Mouse (Mus musculus) brain, embryonic 14.5 days (tissue): ENCODE results near the gene Ksr2. TPM values are rescaled to one million over a fixed set of nuclear protein-coding genes. Genes with fewer than 3 reads are reported as not detected.

ENCODE experiments used
- DNase-seq: peaks from one replicate; pipeline ENCODE4 v3.0.0-alpha.2; 2011; ENCODE audit warnings: low read depth
- CTCF ChIP-seq: fragments of 200-500 bp; IDR thresholded peaks from 2 replicates; pipeline ENCODE4 v1.5.1; 2012; ENCODE audit warnings: inconsistent platforms, mild to moderate bottlenecking, moderate library complexity, borderline replicate concordance; ENCODE audit not compliant: insufficient read depth, insufficient read length; ENCODE audit errors: extremely low read depth
- POLR2A ChIP-seq: fragments of 200-500 bp; IDR thresholded peaks from 2 replicates; pipeline ENCODE4 v1.6.1; 2012; ENCODE audit warnings: mild to moderate bottlenecking, inconsistent platforms, borderline replicate concordance; ENCODE audit not compliant: poor library complexity, insufficient read depth, insufficient read length, severe bottlenecking; ENCODE audit errors: extremely low read depth
- polyA plus RNA-seq: library from polyadenylated mRNA; depleted of rRNA; stranded (reverse); fragments of >200 nt; gene quantifications from 2 replicates; pipeline ENCODE4 v1.2.3, GENCODE M21; 2012; rRNA removed

Gene Ksr2
- polyA plus RNA-seq, 1 experiment: 6.4 TPM

DNA sequence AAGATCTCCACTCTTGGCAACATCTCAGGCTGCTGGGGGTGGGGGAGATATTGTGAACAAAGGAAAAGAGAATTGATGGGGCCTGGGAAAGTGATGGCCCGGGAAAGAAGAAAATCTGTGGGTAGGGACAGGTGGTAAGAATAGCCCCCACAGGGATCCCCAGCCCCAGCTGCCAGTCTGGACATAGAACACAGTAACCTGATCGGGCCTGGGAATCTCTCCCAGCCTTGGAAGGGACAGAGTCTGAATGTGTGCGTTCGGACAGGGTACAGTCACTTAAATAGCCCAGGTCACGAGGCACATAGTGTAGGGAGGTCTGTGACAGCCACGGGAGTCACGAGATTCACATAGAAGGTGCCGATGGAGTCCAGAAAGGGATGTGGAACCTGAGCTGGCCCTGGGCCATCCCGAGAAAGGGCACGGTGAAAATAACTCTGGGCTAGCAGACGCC, 388.3 kb downstream of the Ksr2 start:
- TF ChIP-seq CTCF: no peak
- no peak for TF ChIP-seq POLR2A
- no peak for DNase-seq

DNA sequence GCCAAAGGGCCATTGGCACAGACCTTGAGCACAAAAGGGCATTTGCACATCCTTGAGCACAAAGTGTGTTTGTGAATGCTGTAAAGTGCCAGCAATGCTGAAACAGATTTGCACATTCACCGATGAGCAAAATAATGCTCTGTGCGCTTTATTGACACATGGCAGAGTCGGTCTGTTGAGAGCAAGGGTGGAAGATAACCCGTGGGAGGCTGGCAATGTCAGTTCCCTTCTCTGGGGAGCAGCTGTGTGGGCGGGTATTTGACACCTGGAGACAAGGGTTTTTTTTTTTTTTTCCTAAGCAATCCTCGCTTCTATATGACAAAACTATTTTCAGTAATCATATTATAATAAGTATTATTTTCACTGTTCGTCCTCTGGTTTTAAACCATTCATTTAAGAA, 389.8 kb downstream of the Ksr2 start:
- no peak for DNase-seq
- TF ChIP-seq CTCF (no peak), POLR2A (no peak)

DNA sequence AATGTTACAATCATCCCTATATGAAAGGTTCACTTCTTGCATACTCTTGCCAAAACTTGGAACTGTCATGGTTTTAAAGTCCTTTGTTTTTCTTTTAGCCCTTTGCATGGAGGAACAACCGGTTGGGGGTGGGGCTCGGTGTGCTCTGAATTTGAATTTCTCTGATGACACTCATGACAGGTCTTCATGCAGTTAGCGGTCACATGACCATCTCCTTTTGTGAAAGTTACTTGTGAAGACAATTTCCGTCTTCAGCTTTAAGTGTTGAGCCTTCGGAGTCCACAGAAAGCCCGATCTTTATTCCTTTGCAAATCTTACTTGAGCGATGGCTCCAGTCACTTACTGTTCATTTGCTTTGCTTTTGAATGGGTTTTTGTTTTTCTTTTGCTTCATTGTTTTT, 397.1 kb downstream of the Ksr2 start:
- DNase-seq: no peak
- no peak for TF ChIP-seq POLR2A
- no peak for TF ChIP-seq CTCF

DNA sequence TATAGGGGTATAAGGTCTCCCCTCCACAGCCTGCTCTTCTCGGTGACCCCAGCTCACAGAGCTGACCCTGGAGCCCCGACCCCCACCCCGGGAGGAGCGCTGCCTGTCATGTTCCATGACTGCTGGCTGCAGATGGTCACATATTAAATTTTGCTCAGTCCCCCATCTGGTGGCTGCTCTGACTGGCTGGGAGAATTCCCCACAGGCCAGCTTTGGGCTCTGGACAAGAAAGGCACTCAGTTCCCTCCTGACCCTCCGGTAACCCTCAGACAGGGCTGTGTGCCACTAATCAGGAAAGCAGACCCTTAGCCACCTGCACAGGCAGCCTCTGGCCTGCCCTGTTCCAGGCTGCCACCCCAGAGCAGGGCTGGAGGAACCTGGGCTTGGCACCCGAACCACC, 405.0 kb downstream of the Ksr2 start:
- no peak for DNase-seq
- no peak for TF ChIP-seq POLR2A
- no peak for TF ChIP-seq CTCF

DNA sequence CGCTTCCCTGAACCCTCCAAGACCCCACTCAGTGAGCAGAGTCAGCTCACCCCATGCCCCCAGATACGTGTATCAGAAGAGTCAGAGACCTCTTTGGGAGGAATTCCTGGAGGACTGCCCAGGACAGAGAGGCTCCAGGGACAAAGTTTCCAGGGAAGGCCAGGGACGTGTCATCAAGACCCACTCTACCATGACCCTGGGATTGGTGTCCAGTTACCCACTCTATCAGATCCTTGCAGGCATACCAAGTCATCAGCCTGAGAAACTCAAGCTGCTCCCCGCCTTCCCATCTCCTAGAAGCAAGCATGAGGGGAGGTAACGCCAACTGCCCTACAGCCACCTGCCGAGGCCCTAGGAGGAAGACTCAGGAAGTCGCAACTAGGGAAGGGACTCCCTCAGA, 406.6 kb downstream of the Ksr2 start:
- TF ChIP-seq POLR2A (no peak), CTCF (no peak)
- no peak for DNase-seq

DNA sequence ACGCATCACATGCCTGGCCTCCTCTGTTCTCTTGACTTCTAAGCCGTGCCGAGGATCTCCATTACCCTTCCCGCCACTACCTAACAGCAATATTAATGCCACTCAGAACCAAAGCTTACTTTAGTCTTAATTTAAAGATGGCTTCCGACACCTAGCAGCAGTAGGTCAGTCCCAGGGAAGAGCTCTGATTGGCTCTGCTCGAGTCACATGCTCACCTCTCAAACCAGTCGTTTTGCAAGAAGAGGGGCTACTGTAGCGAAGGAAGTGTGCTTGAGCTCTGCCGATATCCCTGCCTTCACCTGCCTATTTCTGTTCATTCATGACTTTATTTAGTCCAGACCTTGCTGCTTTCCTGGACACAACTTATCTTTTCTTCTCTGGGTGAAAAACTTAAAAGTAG, 410.0 kb downstream of the Ksr2 start:
- TF ChIP-seq POLR2A: no peak
- TF ChIP-seq CTCF: no peak
- DNase-seq: no peak

DNA sequence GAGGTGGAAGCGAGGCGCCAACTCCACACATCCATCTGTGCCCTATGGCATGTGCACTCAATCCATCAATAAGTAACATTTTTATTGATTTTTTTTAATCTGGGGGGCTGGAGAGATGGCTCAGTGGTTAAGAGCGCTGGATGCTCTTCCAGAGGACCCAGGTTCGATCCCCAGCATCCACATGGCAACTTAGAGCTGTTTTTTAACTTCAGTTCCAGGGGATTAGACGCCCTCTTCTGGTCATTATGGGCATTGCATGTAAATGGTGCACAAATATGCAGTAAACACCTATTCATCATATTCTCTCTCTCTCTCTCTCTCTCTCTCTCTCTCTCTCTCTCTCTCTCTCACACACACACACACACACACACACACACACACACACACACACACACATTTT, 410.7 kb downstream of the Ksr2 start:
- DNase-seq: no peak
- TF ChIP-seq CTCF (peak; percentile 35; the same call in 1 of the 2 replicates), POLR2A (no peak)

Other genes starting within 250 kb of the Ksr2 start
- 896 and 1,192 TPM in 2 replicates for gene Pebp1, start 126.4 kb upstream of the Ksr2 start, polyA plus RNA-seq
- gene Vsig10, start 94.9 kb upstream of the Ksr2 start, polyA plus RNA-seq: 2.5 and 2.6 TPM in 2 replicates
- 225 and 256 TPM in 2 replicates for gene Wsb2, start 56.7 kb upstream of the Ksr2 start, polyA plus RNA-seq
- gene Rfc5, start 25.0 kb upstream of the Ksr2 start, polyA plus RNA-seq: 20.6 and 42.0 TPM in 2 replicates